Mouse (Mus musculus) hindbrain, embryonic 15.5 days (tissue): ENCODE data around the gene Sdccag8. TPM values are rescaled to one million over a fixed set of nuclear protein-coding genes. Genes with fewer than 3 reads are reported as not detected.

Source experiments
- ATAC-seq: fragments of 200-750 bp; cut with Nextera tagmentation; 2 replicates; pipeline ENCODE4 v1.8.0; 2017; ENCODE audit warnings: low read depth, moderate number of reproducible peaks, moderate TSS enrichment; ENCODE audit not compliant: low FRiP score
- H3K27ac ChIP-seq: fragments of 300-500 bp; sonication (generic); replicated peaks from 2 replicates; pipeline ENCODE4 v1.5.1; 2015; ENCODE audit warnings: mild to moderate bottlenecking, inconsistent platforms
- H3K27me3 ChIP-seq: fragments of 300-500 bp; sonication (generic); 2 replicates; pipeline ENCODE4 v1.6.1; 2015; ENCODE audit warnings: control low read depth, inconsistent platforms
- H3K36me3 ChIP-seq: fragments of 300-500 bp; sonication (generic); 2 replicates; pipeline ENCODE4 v1.6.1; 2015; ENCODE audit warnings: control low read depth, inconsistent platforms
- H3K4me1 ChIP-seq: fragments of 300-500 bp; sonication (generic); replicated peaks from 2 replicates; pipeline ENCODE4 v1.6.1; 2015; ENCODE audit warnings: control low read depth, inconsistent platforms
- H3K4me2 ChIP-seq: fragments of 300-500 bp; sonication (generic); 2 replicates; pipeline ENCODE4 v1.6.1; 2015; ENCODE audit warnings: moderate library complexity, mild to moderate bottlenecking, inconsistent platforms
- H3K4me3 ChIP-seq: fragments of 300-500 bp; sonication (generic); 2 replicates; pipeline ENCODE4 v1.5.1; 2015; ENCODE audit warnings: mild to moderate bottlenecking, inconsistent platforms
- H3K9ac ChIP-seq: fragments of 300-500 bp; sonication (generic); 2 replicates; pipeline ENCODE4 v1.6.1; 2015; ENCODE audit warnings: inconsistent platforms
- H3K9me3 ChIP-seq: fragments of 300-500 bp; sonication (generic); 2 replicates; pipeline ENCODE4 v1.6.1; 2016; ENCODE audit warnings: control low read depth, inconsistent platforms
- WGBS: fragments of 180-500 bp; shearing (Covaris S2); methylation state at CpG from one replicate; pipeline ENCODE4 v1.1.7; 2015; 5-methylcytosine and 5-hydroxymethylcytosine counted together
- polyA plus RNA-seq: library from polyadenylated mRNA; unstranded; fragments of >200 nt; fragmentation: Nextera tagmentation; extraction: Ambion mirVana; gene quantifications from 2 replicates; pipeline ENCODE4 v1.2.1, GENCODE M21; 2015

Sdccag8 gene
- polyA plus RNA-seq, 1 experiment from 2014 or later: 22.8 TPM

- WGBS: 86% methylated on average over 5 of the region's 5 CpGs
- no peak for ATAC-seq
These were observed 165.7 kb downstream of the Sdccag8 start for GRCm38 (mm10) chr1:176980140-176980539.

GRCm38 (mm10) chr1:176980801-176981400, 166.4 kb downstream of the Sdccag8 start:
- Histone ChIP-seq H3K4me3 (no peak overlapping the region), H3K4me2 (no peak overlapping the region), H3K9me3 (no peaks in the 10 kb centered on the region), H3K27ac (no peak overlapping the region), H3K9ac (no peak overlapping the region), H3K27me3 (no peaks in the 10 kb centered on the region), H3K4me1 (peaks cover 19% of the 10 kb centered on the region), H3K36me3 (no peaks in the 10 kb centered on the region)
- WGBS: 79% methylated on average over 10 of the region's 10 CpGs
- no peak for ATAC-seq

More at GRCm38 (mm10) chr1:176980140-176980539, 165.7 kb downstream of the Sdccag8 start:
- Histone ChIP-seq H3K4me3 (no peak overlapping the region), H3K4me1 (peaks cover 11% of the 10 kb centered on the region), H3K36me3 (no peaks in the 10 kb centered on the region), H3K27me3 (no peaks in the 10 kb centered on the region), H3K9me3 (no peaks in the 10 kb centered on the region), H3K4me2 (no peak overlapping the region), H3K9ac (no peak overlapping the region), H3K27ac (no peak overlapping the region)

- Histone ChIP-seq H3K27ac (no peak overlapping the region), H3K36me3 (no peaks in the 10 kb centered on the region), H3K9me3 (no peaks in the 10 kb centered on the region), H3K4me2 (no peak overlapping the region), H3K9ac (no peak overlapping the region), H3K27me3 (no peaks in the 10 kb centered on the region), H3K4me3 (no peak overlapping the region), H3K4me1 (peaks cover 25% of the 10 kb centered on the region)
- no peak for ATAC-seq
- whole genome bisulfite sequencing: 90% methylated on average over 2 of the region's 2 CpGs
These were observed 167.1 kb downstream of the Sdccag8 start for GRCm38 (mm10) chr1:176981511-176981910.

GRCm38 (mm10) chr1:176982671-176983070, 168.2 kb downstream of the Sdccag8 start:
- H3K9me3 ChIP-seq: no peaks in the 10 kb centered on the region
- H3K27ac ChIP-seq: no peak overlapping the region
- peaks cover 37% of the 10 kb centered on the region for H3K4me1 ChIP-seq
- no peak overlapping the region for H3K4me2 ChIP-seq
- H3K4me3 ChIP-seq: no peak overlapping the region
- no peaks in the 10 kb centered on the region for H3K36me3 ChIP-seq
- 88% methylated on average over 8 of the region's 8 CpGs for WGBS
- H3K9ac ChIP-seq: no peak overlapping the region
- H3K27me3 ChIP-seq: no peaks in the 10 kb centered on the region
- no peak for ATAC-seq

GRCm38 (mm10) chr1:176985691-176986090, 171.2 kb downstream of the Sdccag8 start:
- Histone ChIP-seq H3K27ac (no peak overlapping the region), H3K4me2 (no peak overlapping the region), H3K9ac (no peak overlapping the region), H3K4me3 (no peak overlapping the region), H3K4me1 (peaks cover 45% of the 10 kb centered on the region), H3K27me3 (no peaks in the 10 kb centered on the region), H3K9me3 (no peaks in the 10 kb centered on the region), H3K36me3 (no peaks in the 10 kb centered on the region)
- ATAC-seq: no peak
- WGBS: 54% methylated on average over 6 of the region's 6 CpGs

- no peak overlapping the region for H3K27ac ChIP-seq
- no peak overlapping the region for H3K4me3 ChIP-seq
- 31% methylated on average over 6 of the region's 6 CpGs for WGBS
- H3K9ac ChIP-seq: no peak overlapping the region
- no peaks in the 10 kb centered on the region for H3K27me3 ChIP-seq
- H3K4me2 ChIP-seq: no peak overlapping the region
- no peaks in the 10 kb centered on the region for H3K36me3 ChIP-seq
- H3K4me1 ChIP-seq: peaks cover 41% of the 10 kb centered on the region
- H3K9me3 ChIP-seq: no peaks in the 10 kb centered on the region
- ATAC-seq: no peak
These were observed 171.8 kb downstream of the Sdccag8 start for GRCm38 (mm10) chr1:176986275-176986674.

- no peaks in the 10 kb centered on the region for H3K36me3 ChIP-seq
- peak; percentile 49; the same call in 1 of the 2 replicates for ATAC-seq
- H3K9me3 ChIP-seq: no peaks in the 10 kb centered on the region
- no peak overlapping the region for H3K4me2 ChIP-seq
- H3K9ac ChIP-seq: no peak overlapping the region
- H3K4me3 ChIP-seq: no peak overlapping the region
- H3K27ac ChIP-seq: 0 out of 2 replicates have a peak overlapping the region, but pooled peaks have one; percentile 27
- H3K4me1 ChIP-seq: peaks cover 40% of the 10 kb centered on the region
- H3K27me3 ChIP-seq: no peaks in the 10 kb centered on the region
- WGBS: 59% methylated on average over 6 of the region's 6 CpGs
These were observed 172.7 kb downstream of the Sdccag8 start for GRCm38 (mm10) chr1:176986990-176987740.

GRCm38 (mm10) chr1:176991473-176991872, 177.0 kb downstream of the Sdccag8 start:
- H3K36me3 ChIP-seq: no peaks in the 10 kb centered on the region
- no peaks in the 10 kb centered on the region for H3K27me3 ChIP-seq
- no peak overlapping the region for H3K9ac ChIP-seq
- no peak overlapping the region for H3K4me3 ChIP-seq
- WGBS: 92% methylated on average over 4 of the region's 4 CpGs
- H3K4me2 ChIP-seq: no peak overlapping the region
- H3K27ac ChIP-seq: no peak overlapping the region
- H3K4me1 ChIP-seq: peaks cover 46% of the 10 kb centered on the region
- H3K9me3 ChIP-seq: no peaks in the 10 kb centered on the region
- no peak for ATAC-seq

- no peaks in the 10 kb centered on the region for H3K9me3 ChIP-seq
- no peak overlapping the region for H3K27ac ChIP-seq
- no peaks in the 10 kb centered on the region for H3K36me3 ChIP-seq
- 30% methylated on average over 8 of the region's 8 CpGs for WGBS
- ATAC-seq: no peak
- no peaks in the 10 kb centered on the region for H3K27me3 ChIP-seq
- H3K4me2 ChIP-seq: no peak overlapping the region
- peaks cover 45% of the 10 kb centered on the region for H3K4me1 ChIP-seq
- H3K9ac ChIP-seq: no peak overlapping the region
- H3K4me3 ChIP-seq: no peak overlapping the region
These were observed 178.1 kb downstream of the Sdccag8 start for GRCm38 (mm10) chr1:176992517-176992916.

- Histone ChIP-seq H3K4me2 (no peak overlapping the region), H3K27me3 (no peaks in the 10 kb centered on the region), H3K4me3 (no peak overlapping the region), H3K27ac (peak overlapping the region; percentile 77), H3K4me1 (peaks cover 51% of the 10 kb centered on the region), H3K36me3 (no peaks in the 10 kb centered on the region), H3K9ac (no peak overlapping the region), H3K9me3 (no peaks in the 10 kb centered on the region)
- WGBS: 66% methylated on average over 18 of the region's 18 CpGs
- no peak for ATAC-seq
These were observed 178.9 kb downstream of the Sdccag8 start for GRCm38 (mm10) chr1:176993141-176994010.

- Histone ChIP-seq H3K27ac (peak overlapping the region; percentile 77), H3K4me2 (no peak overlapping the region), H3K4me3 (no peak overlapping the region), H3K9ac (no peak overlapping the region), H3K36me3 (no peaks in the 10 kb centered on the region), H3K4me1 (peaks cover 53% of the 10 kb centered on the region), H3K27me3 (no peaks in the 10 kb centered on the region), H3K9me3 (no peaks in the 10 kb centered on the region)
- peak; percentile 71 for ATAC-seq
- 10% methylated on average over 7 of the region's 7 CpGs for WGBS
These were observed 179.6 kb downstream of the Sdccag8 start for GRCm38 (mm10) chr1:176994087-176994486.
